Mouse (Mus musculus) cerebellum, adult 2 months (tissue): ENCODE measurements around the gene Cdx2.

Source experiments
- CTCF ChIP-seq: fragments of 200-500 bp; IDR thresholded peaks from 2 replicates; pipeline ENCODE4 v1.5.1; 2011; ENCODE audit warnings: low read depth, mild to moderate bottlenecking, control low read depth, low read length, moderate library complexity, borderline replicate concordance; ENCODE audit not compliant: insufficient read depth
- POLR2A ChIP-seq: fragments of 200-500 bp; IDR thresholded peaks from 2 replicates; pipeline ENCODE4 v1.6.1; 2011; ENCODE audit warnings: low read length, control low read depth, borderline replicate concordance; ENCODE audit not compliant: insufficient read depth

GRCm38 (mm10) chr5:147269926-147270672, 37.0 kb downstream of the Cdx2 start, which contains the start of gene Pdx1:
- TF ChIP-seq CTCF: no peak
- TF ChIP-seq POLR2A: no peak
